Mouse (Mus musculus): Measurements from ENCODE around the gene Vps33a. TPM values are rescaled to one million over a fixed set of nuclear protein-coding genes. Genes with fewer than 3 reads are reported as not detected.

Vps33a gene
- polyA plus RNA-seq, 1 experiment from 2014 or later: 25.7 TPM

- no peak overlapping the region for H3K9ac ChIP-seq
- peaks cover 9% of the 10 kb centered on the region for H3K4me1 ChIP-seq
- H3K36me3 ChIP-seq: peaks cover 32% of the 10 kb centered on the region
- H3K4me2 ChIP-seq: no peak overlapping the region
- ATAC-seq (ENCODE audit: insufficient number of reproducible peaks, low FRiP score, low TSS enrichment, low read depth): no peak
- H3K4me3 ChIP-seq: no peak overlapping the region
- 64% methylated on average over 3 of the region's 3 CpGs for WGBS
- no peak overlapping the region for H3K27ac ChIP-seq
- no peaks in the 10 kb centered on the region for H3K9me3 ChIP-seq
- H3K27me3 ChIP-seq: no peaks in the 10 kb centered on the region
These were observed 3.9 kb upstream of the Vps33a start for GRCm38 (mm10) chr5:123576696-123577095.

DNA sequence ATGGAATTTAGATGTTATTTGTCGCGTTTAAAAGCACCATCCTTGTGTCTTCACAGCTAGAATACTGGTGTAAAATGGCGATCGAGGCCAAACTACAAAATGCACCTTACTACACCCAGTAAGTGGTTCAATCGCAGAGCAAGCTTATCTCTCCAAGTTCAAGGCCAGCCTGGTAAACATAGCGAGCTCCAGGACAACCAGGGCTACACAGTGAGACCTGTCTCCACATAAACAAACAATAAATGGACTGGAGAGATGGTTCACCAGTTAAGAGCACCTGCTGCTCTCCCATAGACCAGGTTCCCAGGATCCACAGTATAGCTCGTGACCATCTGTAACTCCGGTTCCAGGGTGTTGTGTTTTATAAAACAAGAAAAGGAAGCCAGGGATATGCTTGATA is 524 bp upstream of the Vps33a start:
- 64% methylated on average over 8 of the region's 8 CpGs for WGBS

DNA sequence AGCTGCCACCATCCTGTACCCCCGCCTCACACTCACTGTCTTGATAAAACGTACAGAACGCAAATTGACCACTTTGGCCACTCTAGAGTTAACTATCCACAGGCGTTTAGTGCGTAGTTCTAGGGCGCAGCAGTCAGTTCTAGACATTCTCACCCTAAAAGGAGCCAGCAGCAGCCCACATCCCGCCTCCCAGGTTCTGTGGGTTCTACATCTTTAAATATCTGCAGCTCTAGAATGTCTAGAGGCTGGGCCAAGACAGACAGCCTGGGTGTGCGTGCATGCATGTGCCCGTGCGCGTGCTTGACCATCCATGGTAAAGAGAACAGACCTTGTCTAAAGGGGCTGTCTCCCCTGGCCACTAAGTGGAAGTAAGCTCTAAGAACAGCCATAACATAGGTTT is 11.7 kb downstream of the Vps33a start:
- Histone ChIP-seq H3K4me1 (no peaks in the 10 kb centered on the region), H3K27me3 (no peaks in the 10 kb centered on the region), H3K9ac (no peak overlapping the region), H3K4me2 (no peak overlapping the region), H3K9me3 (no peaks in the 10 kb centered on the region), H3K4me3 (no peak overlapping the region), H3K36me3 (peaks cover 81% of the 10 kb centered on the region), H3K27ac (no peak overlapping the region)
- 93% methylated on average over 11 of the region's 11 CpGs for WGBS
- ATAC-seq (ENCODE audit: insufficient number of reproducible peaks, low FRiP score, low TSS enrichment, low read depth): no peak

More for the DNA sequence above, 524 bp upstream of the Vps33a start:
- Histone ChIP-seq H3K27ac (no peak overlapping the region), H3K36me3 (peaks cover 23% of the 10 kb centered on the region), H3K4me3 (peak overlapping the region; percentile 97), H3K9ac (no peak overlapping the region), H3K4me2 (peak overlapping the region; percentile 89), H3K4me1 (peaks cover 13% of the 10 kb centered on the region), H3K9me3 (no peaks in the 10 kb centered on the region), H3K27me3 (no peaks in the 10 kb centered on the region)
- ATAC-seq (ENCODE audit: insufficient number of reproducible peaks, low FRiP score, low TSS enrichment, low read depth): no peak

DNA sequence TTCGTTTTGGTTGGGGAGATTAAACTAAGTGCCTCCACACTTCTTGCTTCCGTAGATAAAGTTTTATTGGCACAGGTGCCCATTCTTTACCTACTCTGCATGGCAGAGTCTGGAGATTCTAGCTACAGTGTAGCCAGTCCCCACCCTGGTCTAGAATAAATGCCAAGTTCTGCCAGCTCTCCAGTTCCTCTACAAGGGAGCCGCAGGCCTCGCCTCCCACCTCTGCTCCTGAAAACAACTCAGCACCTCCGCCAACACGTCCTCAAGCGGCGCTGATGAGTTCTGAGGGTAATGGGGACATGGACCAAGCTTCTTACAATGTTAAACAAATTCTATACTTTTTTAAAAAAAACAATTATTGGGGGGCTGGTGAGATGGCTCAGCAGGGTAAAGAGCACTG is 13.2 kb downstream of the Vps33a start:
- Histone ChIP-seq H3K4me3 (no peak overlapping the region), H3K9me3 (no peaks in the 10 kb centered on the region), H3K36me3 (peaks cover 78% of the 10 kb centered on the region), H3K27ac (no peak overlapping the region), H3K4me1 (no peaks in the 10 kb centered on the region), H3K27me3 (no peaks in the 10 kb centered on the region), H3K4me2 (no peak overlapping the region), H3K9ac (no peak overlapping the region)
- no peak for ATAC-seq (ENCODE audit: insufficient number of reproducible peaks, low FRiP score, low TSS enrichment, low read depth)
- WGBS: 89% methylated on average over 8 of the region's 8 CpGs

GRCm38 (mm10) chr5:123556451-123556850 is 16.4 kb downstream of the Vps33a start:
- Histone ChIP-seq H3K4me1 (no peaks in the 10 kb centered on the region), H3K27ac (no peak overlapping the region), H3K27me3 (no peaks in the 10 kb centered on the region), H3K4me2 (no peak overlapping the region), H3K9me3 (no peaks in the 10 kb centered on the region), H3K36me3 (peaks cover 52% of the 10 kb centered on the region), H3K9ac (no peak overlapping the region), H3K4me3 (no peak overlapping the region)
- ATAC-seq (ENCODE audit: insufficient number of reproducible peaks, low FRiP score, low TSS enrichment, low read depth): no peak
- 65% methylated on average over 2 of the region's 2 CpGs for WGBS

- H3K27ac ChIP-seq: no peak overlapping the region
- H3K36me3 ChIP-seq: peaks cover 44% of the 10 kb centered on the region
- no peaks in the 10 kb centered on the region for H3K9me3 ChIP-seq
- H3K4me2 ChIP-seq: no peak overlapping the region
- WGBS: 88% methylated on average over 7 of the region's 7 CpGs
- no peaks in the 10 kb centered on the region for H3K27me3 ChIP-seq
- no peaks in the 10 kb centered on the region for H3K4me1 ChIP-seq
- no peak overlapping the region for H3K4me3 ChIP-seq
- ATAC-seq (ENCODE audit: insufficient number of reproducible peaks, low FRiP score, low TSS enrichment, low read depth): no peak
- no peak overlapping the region for H3K9ac ChIP-seq
These were observed 17.1 kb downstream of the Vps33a start for GRCm38 (mm10) chr5:123555693-123556092.

GRCm38 (mm10) chr5:123533801-123534200 is 39.0 kb downstream of the Vps33a start:
- WGBS: 91% methylated on average over 10 of the region's 10 CpGs

GRCm38 (mm10) chr5:123530056-123530455 is 42.8 kb downstream of the Vps33a start:
- H3K36me3 ChIP-seq: peaks cover 73% of the 10 kb centered on the region
- no peak overlapping the region for H3K4me3 ChIP-seq
- no peaks in the 10 kb centered on the region for H3K9me3 ChIP-seq
- H3K4me1 ChIP-seq: no peaks in the 10 kb centered on the region
- no peak overlapping the region for H3K27ac ChIP-seq
- no peaks in the 10 kb centered on the region for H3K27me3 ChIP-seq
- H3K4me2 ChIP-seq: no peak overlapping the region
- no peak for ATAC-seq (ENCODE audit: insufficient number of reproducible peaks, low FRiP score, low TSS enrichment, low read depth)
- WGBS: 90% methylated on average over 8 of the region's 8 CpGs
- H3K9ac ChIP-seq: no peak overlapping the region

More at GRCm38 (mm10) chr5:123533801-123534200, 39.0 kb downstream of the Vps33a start:
- H3K4me1 ChIP-seq: no peaks in the 10 kb centered on the region
- no peak for ATAC-seq (ENCODE audit: insufficient number of reproducible peaks, low FRiP score, low TSS enrichment, low read depth)
- peaks cover 81% of the 10 kb centered on the region for H3K36me3 ChIP-seq
- no peak overlapping the region for H3K4me3 ChIP-seq
- no peak overlapping the region for H3K9ac ChIP-seq
- no peak overlapping the region for H3K4me2 ChIP-seq
- no peak overlapping the region for H3K27ac ChIP-seq
- H3K27me3 ChIP-seq: no peaks in the 10 kb centered on the region
- H3K9me3 ChIP-seq: no peaks in the 10 kb centered on the region

GRCm38 (mm10) chr5:123528641-123529040 is 44.2 kb downstream of the Vps33a start:
- H3K36me3 ChIP-seq: peaks cover 60% of the 10 kb centered on the region
- H3K9ac ChIP-seq: no peak overlapping the region
- peaks cover 5% of the 10 kb centered on the region for H3K4me1 ChIP-seq
- WGBS: 76% methylated on average over 7 of the region's 7 CpGs
- no peak overlapping the region for H3K27ac ChIP-seq
- no peaks in the 10 kb centered on the region for H3K27me3 ChIP-seq
- H3K9me3 ChIP-seq: no peaks in the 10 kb centered on the region
- no peak for ATAC-seq (ENCODE audit: insufficient number of reproducible peaks, low FRiP score, low TSS enrichment, low read depth)
- no peak overlapping the region for H3K4me2 ChIP-seq
- H3K4me3 ChIP-seq: no peak overlapping the region

DNA sequence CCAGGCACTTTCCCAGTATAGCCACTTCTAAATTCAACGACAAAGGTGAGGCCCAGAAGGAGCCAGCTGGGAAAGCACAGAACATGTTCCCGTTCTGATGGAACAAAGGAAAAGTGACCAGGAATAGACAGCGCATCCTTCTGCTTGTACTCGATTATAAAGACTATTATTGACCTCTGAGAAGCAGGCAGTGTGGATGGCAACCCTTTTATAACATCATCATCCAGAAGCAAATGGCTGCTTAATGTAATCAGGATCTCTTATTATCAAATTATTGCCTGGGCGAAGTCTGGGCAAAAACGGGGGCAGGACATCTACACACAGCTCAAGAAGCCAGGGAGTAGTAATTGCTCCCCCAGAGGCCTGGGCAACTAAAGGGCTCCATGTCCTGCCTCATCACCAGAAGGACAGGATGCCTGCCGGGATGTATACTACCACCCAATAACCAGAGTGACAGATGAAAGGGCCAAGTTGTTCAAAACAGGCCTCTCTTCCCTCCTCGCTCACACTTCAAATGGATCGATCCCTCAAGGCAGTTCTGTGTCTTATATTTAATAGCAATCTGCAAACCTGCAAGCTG is 46.8 kb downstream of the Vps33a start:
- Histone ChIP-seq H3K4me2 (no peak overlapping the region), H3K4me1 (peaks cover 22% of the 10 kb centered on the region), H3K4me3 (no peak overlapping the region), H3K36me3 (peaks cover 34% of the 10 kb centered on the region), H3K9me3 (no peaks in the 10 kb centered on the region), H3K27ac (no peak overlapping the region), H3K27me3 (no peaks in the 10 kb centered on the region), H3K9ac (no peak overlapping the region)
- 88% methylated on average over 9 of the region's 9 CpGs for WGBS
- ATAC-seq (ENCODE audit: insufficient number of reproducible peaks, low FRiP score, low TSS enrichment, low read depth): no peak

DNA sequence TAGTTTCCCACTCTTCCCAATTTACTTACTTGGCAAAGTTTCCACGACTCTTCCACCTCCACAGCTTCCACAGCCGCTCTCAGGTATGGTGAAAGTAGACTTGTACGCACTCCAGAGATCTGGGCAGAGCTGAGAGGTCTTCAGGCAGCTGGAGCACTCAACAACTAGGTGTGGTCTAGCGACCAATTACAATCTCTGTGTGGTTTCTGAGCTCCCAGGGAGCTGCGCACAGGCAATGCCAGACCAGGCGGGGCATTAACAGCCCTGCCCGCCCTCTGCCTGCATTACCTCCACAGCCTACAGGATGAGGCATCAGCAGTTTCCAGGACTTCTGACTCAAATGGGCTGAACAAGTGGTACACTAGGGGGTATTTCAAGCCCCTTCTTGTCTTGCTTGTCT is 47.6 kb downstream of the Vps33a start, which contains the start of gene Gm49027:
TSS of gene Gm49027 (minus strand) at position 208 of the 400 bp plus-strand sequence.
- ATAC-seq (ENCODE audit: insufficient number of reproducible peaks, low FRiP score, low TSS enrichment, low read depth): no peak
- no peaks in the 10 kb centered on the region for H3K27me3 ChIP-seq
- no peaks in the 10 kb centered on the region for H3K9me3 ChIP-seq
- H3K9ac ChIP-seq: no peak within 1 kb of the TSS
- H3K27ac ChIP-seq: no peak within 1 kb of the TSS
- H3K4me2 ChIP-seq: peak within 1 kb of the TSS; percentile 91
- peaks cover 22% of the 10 kb centered on the region for H3K4me1 ChIP-seq
- WGBS: 89% methylated on average over 7 of the region's 7 CpGs
- peaks cover 27% of the 10 kb centered on the region for H3K36me3 ChIP-seq
- peak within 1 kb of the TSS; percentile 94 for H3K4me3 ChIP-seq

DNA sequence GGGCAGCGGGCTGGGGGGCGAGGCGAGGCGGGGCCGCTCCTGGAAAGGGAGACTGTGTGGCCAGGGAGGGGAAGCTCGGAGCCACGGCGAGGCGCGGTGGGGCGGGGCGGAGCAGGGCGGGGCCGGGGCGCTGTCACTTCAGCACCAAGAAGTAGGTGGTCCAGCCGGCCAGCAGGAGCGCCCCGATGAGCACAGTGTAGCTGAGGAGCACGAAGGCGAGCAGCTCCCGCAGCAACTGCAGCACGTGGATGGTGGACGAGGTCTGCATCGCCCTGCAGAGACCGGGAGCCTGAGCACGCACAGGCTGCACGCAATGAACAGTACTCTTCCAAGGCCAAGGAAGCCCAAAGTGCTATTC is 48.5 kb downstream of the Vps33a start:
- peak overlapping the region; percentile 94 for H3K4me3 ChIP-seq
- H3K9me3 ChIP-seq: no peaks in the 10 kb centered on the region
- ATAC-seq (ENCODE audit: insufficient number of reproducible peaks, low FRiP score, low TSS enrichment, low read depth): peak; percentile 91
- H3K4me1 ChIP-seq: peaks cover 22% of the 10 kb centered on the region
- no peak overlapping the region for H3K9ac ChIP-seq
- peak overlapping the region; percentile 91 for H3K4me2 ChIP-seq
- H3K27me3 ChIP-seq: no peaks in the 10 kb centered on the region
- WGBS: under 1% methylated on average over 16 of the region's 27 CpGs
- H3K36me3 ChIP-seq: peaks cover 21% of the 10 kb centered on the region
- no peak overlapping the region for H3K27ac ChIP-seq
